Mouse (Mus musculus): Measurements from ENCODE around the gene Gm12216. TPM values are rescaled to one million over a fixed set of nuclear protein-coding genes. Genes with fewer than 3 reads are reported as not detected.

Gm12216 gene
- polyA plus RNA-seq, 1 experiment from 2014 or later, result 1.4 TPM

DNA sequence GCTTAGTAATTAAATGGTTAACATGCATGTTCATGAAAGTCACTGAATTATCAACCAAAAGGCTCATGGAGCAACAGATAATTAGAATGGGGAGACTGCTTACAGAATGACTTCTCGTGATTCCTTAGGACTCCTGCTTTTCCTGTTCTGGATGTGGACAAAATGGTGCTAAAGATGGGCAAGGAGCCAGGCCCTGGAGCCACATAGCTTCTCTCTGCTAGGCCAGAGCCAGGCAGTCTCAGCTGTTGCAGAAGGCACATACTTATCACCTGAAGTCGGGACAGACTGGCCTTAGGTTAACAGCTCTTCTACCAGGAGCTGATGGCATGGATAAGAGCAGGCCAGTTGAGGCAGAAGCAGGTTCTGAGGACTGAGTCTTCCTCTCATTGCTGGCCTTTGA, 48.3 kb downstream of the Gm12216 start:
- H3K36me3 ChIP-seq (ENCODE audit: control insufficient read depth, insufficient read depth, low read length), result no peaks in the 10 kb centered on the region
- H3K27ac ChIP-seq (ENCODE audit: low read depth), result no peak overlapping the region
- H3K27me3 ChIP-seq (replicated peaks; ENCODE audit: control insufficient read depth, insufficient read depth, low read length), result no peaks in the 10 kb centered on the region
- DNase-seq (ENCODE audit: low spot score), result no peak
- peaks cover 13% of the 10 kb centered on the region; the same call in 1 of the 2 replicates for H3K4me1 ChIP-seq (replicated peaks; ENCODE audit: control insufficient read depth, insufficient read depth, low read length)
- no peak for ATAC-seq (replicated peaks; ENCODE audit: low FRiP score, low TSS enrichment, low read depth)
- no peak overlapping the region for H3K4me3 ChIP-seq (ENCODE audit: low read depth, low read length)
- H3K4me2 ChIP-seq (ENCODE audit: low read length), result no peak overlapping the region
- no peak overlapping the region for H3K9ac ChIP-seq (ENCODE audit: low read length)
- WGBS, result 52% methylated on average over 2 of the region's 2 CpGs
- H3K9me3 ChIP-seq (ENCODE audit: control insufficient read depth, low read length), result no peaks in the 10 kb centered on the region

GRCm38 (mm10) chr11:53810156-53810555, 48.9 kb downstream of the Gm12216 start:
- no peaks in the 10 kb centered on the region for H3K36me3 ChIP-seq (ENCODE audit: control insufficient read depth, insufficient read depth, low read length)
- H3K9me3 ChIP-seq (ENCODE audit: control insufficient read depth, low read length), result no peaks in the 10 kb centered on the region
- WGBS, result 60% methylated on average over 5 of the region's 5 CpGs
- H3K4me3 ChIP-seq (ENCODE audit: low read depth, low read length), result no peak overlapping the region
- no peak overlapping the region for H3K27ac ChIP-seq (ENCODE audit: low read depth)
- H3K4me2 ChIP-seq (ENCODE audit: low read length), result no peak overlapping the region
- H3K4me1 ChIP-seq (replicated peaks; ENCODE audit: control insufficient read depth, insufficient read depth, low read length), result peaks cover 13% of the 10 kb centered on the region; the same call in 1 of the 2 replicates
- H3K27me3 ChIP-seq (replicated peaks; ENCODE audit: control insufficient read depth, insufficient read depth, low read length), result no peaks in the 10 kb centered on the region
- ATAC-seq (replicated peaks; ENCODE audit: low FRiP score, low TSS enrichment, low read depth), result no peak
- DNase-seq (ENCODE audit: low spot score), result no peak
- H3K9ac ChIP-seq (ENCODE audit: low read length), result no peak overlapping the region

- peaks cover 13% of the 10 kb centered on the region; the same call in 1 of the 2 replicates for H3K4me1 ChIP-seq (replicated peaks; ENCODE audit: control insufficient read depth, insufficient read depth, low read length)
- peak overlapping the region; percentile 27; the same call in 1 of the 2 replicates for H3K27ac ChIP-seq (ENCODE audit: low read depth)
- H3K36me3 ChIP-seq (ENCODE audit: control insufficient read depth, insufficient read depth, low read length), result no peaks in the 10 kb centered on the region
- WGBS, result 31% methylated on average over 5 of the region's 5 CpGs
- no peak for ATAC-seq (replicated peaks; ENCODE audit: low FRiP score, low TSS enrichment, low read depth)
- no peak overlapping the region for H3K9ac ChIP-seq (ENCODE audit: low read length)
- H3K4me3 ChIP-seq (ENCODE audit: low read depth, low read length), result no peak overlapping the region
- DNase-seq (ENCODE audit: low spot score), result no peak
- no peaks in the 10 kb centered on the region for H3K27me3 ChIP-seq (replicated peaks; ENCODE audit: control insufficient read depth, insufficient read depth, low read length)
- no peak overlapping the region for H3K4me2 ChIP-seq (ENCODE audit: low read length)
- no peaks in the 10 kb centered on the region for H3K9me3 ChIP-seq (ENCODE audit: control insufficient read depth, low read length)
These were observed 49.7 kb downstream of the Gm12216 start for GRCm38 (mm10) chr11:53809354-53809753.

DNA sequence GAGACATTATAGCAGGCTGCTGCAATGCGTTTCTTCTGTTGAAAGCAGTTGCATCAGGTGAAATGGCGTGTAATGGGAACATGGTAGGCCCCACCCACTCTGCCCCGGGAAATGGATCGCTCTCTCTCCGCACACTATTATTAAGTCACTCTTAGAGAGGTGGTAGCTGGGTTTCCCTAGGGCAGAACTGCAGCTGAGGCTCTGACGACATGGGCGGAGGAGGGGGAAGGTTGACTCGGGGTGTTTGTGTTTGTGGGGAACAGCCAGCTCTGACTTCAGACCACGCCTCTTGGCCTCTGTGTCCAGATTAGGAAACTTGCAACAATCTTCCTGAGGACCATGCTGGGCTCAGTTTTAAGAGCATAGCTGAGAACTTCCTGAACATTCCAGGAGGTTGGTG, 53.3 kb downstream of the Gm12216 start:
- Histone ChIP-seq H3K36me3 (ENCODE audit: control insufficient read depth, insufficient read depth, low read length) (no peaks in the 10 kb centered on the region), H3K4me3 (ENCODE audit: low read depth, low read length) (no peak overlapping the region), H3K27me3 (replicated peaks; ENCODE audit: control insufficient read depth, insufficient read depth, low read length) (no peaks in the 10 kb centered on the region), H3K27ac (ENCODE audit: low read depth) (no peak overlapping the region), H3K4me1 (replicated peaks; ENCODE audit: control insufficient read depth, insufficient read depth, low read length) (peaks cover 13% of the 10 kb centered on the region; the same call in 1 of the 2 replicates), H3K9ac (ENCODE audit: low read length) (no peak overlapping the region), H3K9me3 (ENCODE audit: control insufficient read depth, low read length) (no peaks in the 10 kb centered on the region), H3K4me2 (ENCODE audit: low read length) (no peak overlapping the region)
- ATAC-seq (replicated peaks; ENCODE audit: low FRiP score, low TSS enrichment, low read depth) (no peak), DNase-seq (ENCODE audit: low spot score) (no peak)
- WGBS, result 72% methylated on average over 9 of the region's 9 CpGs

GRCm38 (mm10) chr11:53804569-53805344, 54.3 kb downstream of the Gm12216 start:
- no peak overlapping the region for H3K27ac ChIP-seq (ENCODE audit: low read depth)
- 77% methylated on average over 14 of the region's 14 CpGs for WGBS
- no peak overlapping the region for H3K4me3 ChIP-seq (ENCODE audit: low read depth, low read length)
- peaks cover 9% of the 10 kb centered on the region; the same call in 1 of the 2 replicates for H3K4me1 ChIP-seq (replicated peaks; ENCODE audit: control insufficient read depth, insufficient read depth, low read length)
- H3K4me2 ChIP-seq (ENCODE audit: low read length), result no peak overlapping the region
- no peaks in the 10 kb centered on the region for H3K27me3 ChIP-seq (replicated peaks; ENCODE audit: control insufficient read depth, insufficient read depth, low read length)
- H3K9me3 ChIP-seq (ENCODE audit: control insufficient read depth, low read length), result no peaks in the 10 kb centered on the region
- no peak overlapping the region for H3K9ac ChIP-seq (ENCODE audit: low read length)
- ATAC-seq (replicated peaks; ENCODE audit: low FRiP score, low TSS enrichment, low read depth) (no peak), DNase-seq (ENCODE audit: low spot score) (no peak)
- H3K36me3 ChIP-seq (ENCODE audit: control insufficient read depth, insufficient read depth, low read length), result no peaks in the 10 kb centered on the region

DNA sequence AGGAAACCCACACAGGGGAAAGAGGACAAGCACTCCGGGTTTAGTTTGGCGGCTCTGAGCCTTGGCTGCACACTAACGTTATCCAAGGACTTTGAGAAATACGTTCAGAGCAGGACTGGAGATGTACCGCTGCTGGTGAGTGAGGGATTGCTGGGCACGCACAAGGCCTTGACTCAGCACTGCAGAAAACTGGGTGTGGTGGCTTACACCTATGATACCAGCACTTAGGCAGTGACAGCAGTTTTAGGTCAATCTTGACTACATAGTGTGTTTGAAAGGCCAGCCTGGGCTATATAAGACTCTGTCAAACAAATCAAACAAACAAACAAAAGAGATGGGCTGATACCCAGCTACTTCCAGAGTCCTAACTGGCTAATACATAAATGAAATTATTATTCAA, 55.6 kb downstream of the Gm12216 start:
- Histone ChIP-seq H3K27me3 (replicated peaks; ENCODE audit: control insufficient read depth, insufficient read depth, low read length) (no peaks in the 10 kb centered on the region), H3K4me2 (ENCODE audit: low read length) (no peak overlapping the region), H3K4me1 (replicated peaks; ENCODE audit: control insufficient read depth, insufficient read depth, low read length) (no peaks in the 10 kb centered on the region), H3K36me3 (ENCODE audit: control insufficient read depth, insufficient read depth, low read length) (no peaks in the 10 kb centered on the region), H3K4me3 (ENCODE audit: low read depth, low read length) (no peak overlapping the region), H3K9me3 (ENCODE audit: control insufficient read depth, low read length) (no peaks in the 10 kb centered on the region), H3K9ac (ENCODE audit: low read length) (no peak overlapping the region), H3K27ac (ENCODE audit: low read depth) (no peak overlapping the region)
- no peak for DNase-seq (ENCODE audit: low spot score)
- ATAC-seq (replicated peaks; ENCODE audit: low FRiP score, low TSS enrichment, low read depth), result no peak
- 66% methylated on average over 6 of the region's 6 CpGs for WGBS

GRCm38 (mm10) chr11:53803093-53803492, 56.0 kb downstream of the Gm12216 start:
- no peak overlapping the region for H3K27ac ChIP-seq (ENCODE audit: low read depth)
- no peaks in the 10 kb centered on the region for H3K36me3 ChIP-seq (ENCODE audit: control insufficient read depth, insufficient read depth, low read length)
- no peaks in the 10 kb centered on the region for H3K4me1 ChIP-seq (replicated peaks; ENCODE audit: control insufficient read depth, insufficient read depth, low read length)
- ATAC-seq (replicated peaks; ENCODE audit: low FRiP score, low TSS enrichment, low read depth) (no peak), DNase-seq (ENCODE audit: low spot score) (no peak)
- 76% methylated on average over 12 of the region's 12 CpGs for WGBS
- no peak overlapping the region for H3K4me2 ChIP-seq (ENCODE audit: low read length)
- no peaks in the 10 kb centered on the region for H3K27me3 ChIP-seq (replicated peaks; ENCODE audit: control insufficient read depth, insufficient read depth, low read length)
- no peak overlapping the region for H3K9ac ChIP-seq (ENCODE audit: low read length)
- no peak overlapping the region for H3K4me3 ChIP-seq (ENCODE audit: low read depth, low read length)
- no peaks in the 10 kb centered on the region for H3K9me3 ChIP-seq (ENCODE audit: control insufficient read depth, low read length)

DNA sequence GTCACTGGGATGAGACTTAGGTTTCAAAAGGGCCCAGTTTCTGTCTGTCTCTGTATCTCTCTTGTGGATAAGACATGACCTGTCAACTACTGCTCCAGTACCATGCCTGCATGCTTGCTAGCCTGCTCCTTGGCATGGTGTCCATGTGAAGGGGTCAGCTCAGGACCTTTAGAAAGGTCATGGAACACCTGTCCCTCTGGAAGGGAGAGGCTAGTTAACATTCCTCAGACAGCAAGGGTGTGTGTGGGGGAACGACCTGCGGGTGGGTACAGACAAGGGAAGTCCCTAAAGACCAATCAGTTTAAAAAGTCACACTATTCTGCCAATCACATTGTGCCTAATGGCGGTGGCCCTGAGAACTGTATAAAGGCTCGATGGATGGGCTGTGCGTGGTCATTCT, 58.1 kb downstream of the Gm12216 start:
- Histone ChIP-seq H3K4me2 (ENCODE audit: low read length) (no peak overlapping the region), H3K27me3 (replicated peaks; ENCODE audit: control insufficient read depth, insufficient read depth, low read length) (no peaks in the 10 kb centered on the region), H3K4me1 (replicated peaks; ENCODE audit: control insufficient read depth, insufficient read depth, low read length) (peaks cover 15% of the 10 kb centered on the region), H3K9me3 (ENCODE audit: control insufficient read depth, low read length) (no peaks in the 10 kb centered on the region), H3K36me3 (ENCODE audit: control insufficient read depth, insufficient read depth, low read length) (no peaks in the 10 kb centered on the region), H3K27ac (ENCODE audit: low read depth) (no peak overlapping the region), H3K9ac (ENCODE audit: low read length) (no peak overlapping the region), H3K4me3 (ENCODE audit: low read depth, low read length) (no peak overlapping the region)
- ATAC-seq (replicated peaks; ENCODE audit: low FRiP score, low TSS enrichment, low read depth), result no peak
- WGBS, result 82% methylated on average over 5 of the region's 5 CpGs
- DNase-seq (ENCODE audit: low spot score), result no peak

GRCm38 (mm10) chr11:53800036-53800435, 59.0 kb downstream of the Gm12216 start:
- no peak overlapping the region for H3K9ac ChIP-seq (ENCODE audit: low read length)
- 63% methylated on average over 4 of the region's 4 CpGs for WGBS
- ATAC-seq (replicated peaks; ENCODE audit: low FRiP score, low TSS enrichment, low read depth), result no peak

More at GRCm38 (mm10) chr11:53800036-53800435, 59.0 kb downstream of the Gm12216 start:
- no peaks in the 10 kb centered on the region for H3K27me3 ChIP-seq (replicated peaks; ENCODE audit: control insufficient read depth, insufficient read depth, low read length)
- no peak overlapping the region for H3K27ac ChIP-seq (ENCODE audit: low read depth)
- H3K4me3 ChIP-seq (ENCODE audit: low read depth, low read length), result no peak overlapping the region
- H3K4me1 ChIP-seq (replicated peaks; ENCODE audit: control insufficient read depth, insufficient read depth, low read length), result peaks cover 25% of the 10 kb centered on the region
- H3K9me3 ChIP-seq (ENCODE audit: control insufficient read depth, low read length), result no peaks in the 10 kb centered on the region
- H3K36me3 ChIP-seq (ENCODE audit: control insufficient read depth, insufficient read depth, low read length), result no peaks in the 10 kb centered on the region
- no peak for DNase-seq (ENCODE audit: low spot score)
- no peak overlapping the region for H3K4me2 ChIP-seq (ENCODE audit: low read length)

Data from intestine, embryonic 14.5 days (tissue).